Mouse (Mus musculus): ENCODE data around the gene Hist1h2ah.
"Not testable (repeated sequence)": the region's sequence is repeated elsewhere in the genome, so short reads cannot be mapped to it uniquely, and the experiment has no call there.

Gene Hist1h2ah

GRCm38 (mm10) chr13:22035267-22036148 lies at the start of gene Hist1h2ah, which contains the start of gene Hist1h2bk:
Hist1h2ah (minus strand) TSS chr13:22035568.
Hist1h2bk (plus strand) TSS chr13:22035870.
- peak; percentile 94 for DNase-seq (ENCODE audit: extremely low read depth, insufficient read length, low spot score)

GRCm38 (mm10) chr13:22084140-22084539 lies 48.8 kb upstream of the Hist1h2ah start, which contains the start of gene Vmn1r188:
Vmn1r188 (plus strand) TSS chr13:22084440.
- not testable (repeated sequence) for DNase-seq (ENCODE audit: extremely low read depth, insufficient read length, low spot score)

GRCm38 (mm10) chr13:22063468-22063867 lies 28.1 kb upstream of the Hist1h2ah start:
- no peak for DNase-seq (ENCODE audit: extremely low read depth, insufficient read length, low spot score)

- DNase-seq (ENCODE audit: extremely low read depth, insufficient read length, low spot score): no peak
Measured at GRCm38 (mm10) chr13:22061422-22061821, 26.1 kb upstream of the Hist1h2ah start.

- DNase-seq (ENCODE audit: extremely low read depth, insufficient read length, low spot score): no peak
Measured at GRCm38 (mm10) chr13:22053754-22054153, 18.4 kb upstream of the Hist1h2ah start.

GRCm38 (mm10) chr13:22051523-22051859 lies 16.1 kb upstream of the Hist1h2ah start:
- no peak for DNase-seq (ENCODE audit: extremely low read depth, insufficient read length, low spot score)

- DNase-seq (ENCODE audit: extremely low read depth, insufficient read length, low spot score): peak; percentile 94
Measured at GRCm38 (mm10) chr13:22050591-22051522, 15.5 kb upstream of the Hist1h2ah start.

GRCm38 (mm10) chr13:22049737-22050440 lies 14.5 kb upstream of the Hist1h2ah start:
- peak; percentile 60 for DNase-seq (ENCODE audit: extremely low read depth, insufficient read length, low spot score)

GRCm38 (mm10) chr13:22049041-22049440 lies 13.7 kb upstream of the Hist1h2ah start:
- no peak for DNase-seq (ENCODE audit: extremely low read depth, insufficient read length, low spot score)

GRCm38 (mm10) chr13:22045311-22045710 lies 9.9 kb upstream of the Hist1h2ah start:
- DNase-seq (ENCODE audit: extremely low read depth, insufficient read length, low spot score): no peak

- no peak for DNase-seq (ENCODE audit: extremely low read depth, insufficient read length, low spot score)
Measured at GRCm38 (mm10) chr13:22044432-22045155, 9.2 kb upstream of the Hist1h2ah start.

GRCm38 (mm10) chr13:22043503-22044431 lies 8.4 kb upstream of the Hist1h2ah start:
- DNase-seq (ENCODE audit: extremely low read depth, insufficient read length, low spot score): peak; percentile 76

- DNase-seq (ENCODE audit: extremely low read depth, insufficient read length, low spot score): peak; percentile 94
Measured at GRCm38 (mm10) chr13:22042568-22043502, 7.5 kb upstream of the Hist1h2ah start, which contains the start of the genes Hist1h2ag and Hist1h2bj. Hist1h2ag (minus strand) TSS chr13:22042944. Hist1h2bj (plus strand) TSS chr13:22043214.

- DNase-seq (ENCODE audit: extremely low read depth, insufficient read length, low spot score): peak; percentile 73
Measured at GRCm38 (mm10) chr13:22041651-22042567, 6.5 kb upstream of the Hist1h2ah start.

GRCm38 (mm10) chr13:22041142-22041536 lies 5.8 kb upstream of the Hist1h2ah start, which contains the start of gene Hist1h4i:
Hist1h4i (minus strand) TSS chr13:22041362.
- DNase-seq (ENCODE audit: extremely low read depth, insufficient read length, low spot score): peak; percentile 97

- peak; percentile 92 for DNase-seq (ENCODE audit: extremely low read depth, insufficient read length, low spot score)
Measured at GRCm38 (mm10) chr13:22040464-22041141, 5.2 kb upstream of the Hist1h2ah start.

Data from 3134 (cell line).